Mouse (Mus musculus): ENCODE measurements around the gene Hadhb.

DNA sequence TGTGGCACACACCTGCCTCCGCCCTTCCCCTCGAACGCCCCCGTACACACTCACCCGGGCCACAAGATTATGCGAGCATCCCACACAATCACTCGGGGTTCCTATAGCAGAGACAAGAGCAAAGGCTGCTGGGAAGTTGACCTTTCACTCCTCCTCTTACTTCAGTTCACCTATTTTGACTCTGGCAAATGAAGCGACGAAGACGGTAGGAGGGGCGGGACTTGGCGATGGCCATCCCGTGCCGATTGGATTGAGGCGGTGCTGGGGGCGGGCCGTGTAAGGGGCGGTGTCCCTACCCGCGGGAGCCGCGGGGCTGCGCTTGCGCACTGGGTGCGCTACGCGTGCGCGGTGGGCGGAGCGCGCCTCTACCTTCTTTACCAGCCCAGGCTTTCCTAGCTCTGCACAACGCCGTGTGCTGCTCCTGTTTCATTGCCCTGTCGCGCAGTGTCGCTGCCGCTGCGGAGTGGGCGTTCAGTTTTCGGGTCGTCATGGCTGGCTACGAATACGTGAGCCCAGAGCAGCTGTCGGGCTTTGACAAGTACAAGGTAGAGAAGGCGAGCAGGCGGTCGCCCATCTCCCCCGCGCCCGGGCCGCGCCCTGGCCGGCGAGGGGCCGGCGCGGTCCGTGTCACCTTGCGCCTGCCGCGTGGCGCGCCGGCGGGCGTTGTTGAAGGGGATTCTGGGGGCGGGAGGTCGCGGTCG, 77.4 kb downstream of the Hadhb start, which contains the start of gene Selenoi:
- TF ChIP-seq CTCF (IDR thresholded peaks at IDR 0.05; ENCODE audit: low read depth, low read length) (no peak), TAL1 (conservative IDR thresholded peaks at IDR 0.05; ENCODE audit: low read depth, low read length) (no peak), GATA1 (IDR thresholded peaks at IDR 0.05; ENCODE audit: borderline replicate concordance, low read length) (no peak)

Data from G1E (cell line).